Mouse (Mus musculus) kidney, postnatal 0 days (tissue): ENCODE data around the gene Map7d1. TPM values are rescaled to one million over a fixed set of nuclear protein-coding genes. Genes with fewer than 3 reads are reported as not detected.

ENCODE experiments used
- ATAC-seq: fragments of 200-750 bp; cut with Nextera tagmentation; replicated peaks from 2 replicates; pipeline ENCODE4 v1.8.0; 2017; ENCODE audit warnings: low read depth, moderate number of reproducible peaks, moderate TSS enrichment, moderate library complexity; ENCODE audit not compliant: low FRiP score
- DNase-seq: peaks from one replicate; pipeline ENCODE4 v3.0.0-alpha.2; 2016; ENCODE audit warnings: low spot score
- H3K27ac ChIP-seq: fragments of 300-500 bp; sonication (generic); 2 replicates; pipeline ENCODE4 v1.5.1; 2014; ENCODE audit warnings: mild to moderate bottlenecking
- H3K27me3 ChIP-seq: fragments of 300-500 bp; sonication (generic); 2 replicates; pipeline ENCODE4 v1.6.1; 2014; ENCODE audit warnings: low read length, mixed read lengths; ENCODE audit not compliant: insufficient read depth
- H3K36me3 ChIP-seq: fragments of 300-500 bp; sonication (generic); 2 replicates; pipeline ENCODE4 v1.6.1; 2014; ENCODE audit warnings: low read length, mixed read lengths; ENCODE audit not compliant: insufficient read depth
- H3K4me1 ChIP-seq: fragments of 300-500 bp; sonication (generic); replicated peaks from 2 replicates; pipeline ENCODE4 v1.6.1; 2014; ENCODE audit warnings: antibody characterized with exemption, low read length, mixed read lengths; ENCODE audit not compliant: insufficient read depth
- H3K4me2 ChIP-seq: fragments of 300-500 bp; sonication (generic); 2 replicates; pipeline ENCODE4 v1.6.1; 2014; ENCODE audit warnings: mild to moderate bottlenecking, low read length, moderate library complexity, mixed read lengths
- H3K4me3 ChIP-seq: fragments of 300-500 bp; sonication (generic); replicated peaks from 2 replicates; pipeline ENCODE4 v1.5.1; 2014; ENCODE audit warnings: low read depth, low read length
- H3K9ac ChIP-seq: fragments of 300-500 bp; sonication (generic); 2 replicates; pipeline ENCODE4 v1.6.1; 2014; ENCODE audit warnings: low read depth, low read length
- H3K9me3 ChIP-seq: fragments of 300-500 bp; sonication (generic); replicated peaks from 2 replicates; pipeline ENCODE4 v1.6.1; 2016; ENCODE audit warnings: low read length, inconsistent platforms, mixed read lengths
- CTCF ChIP-seq: IDR thresholded peaks from 2 replicates; pipeline ENCODE4 v1.5.1; 2016; ENCODE audit warnings: antibody characterized with exemption, low read depth, mild to moderate bottlenecking, moderate library complexity
- WGBS: fragments of 180-500 bp; shearing (Covaris S2); extraction: QIAGEN DNeasy Blood & Tissue Kit; methylation state at CpG from one replicate; pipeline ENCODE4 v1.1.7; 2014; 5-methylcytosine and 5-hydroxymethylcytosine counted together
- polyA plus RNA-seq: library from polyadenylated mRNA; unstranded; fragments of >200 nt; fragmentation: Nextera tagmentation; extraction: Ambion mirVana; gene quantifications from 2 replicates; pipeline ENCODE4 v1.2.1, GENCODE M21; 2015

Map7d1 gene
- polyA plus RNA-seq, 1 experiment from 2014 or later: 27.3 TPM

GRCm38 (mm10) chr4:126286492-126286891 is 30.3 kb upstream of the Map7d1 start, which contains the start of gene Col8a2:
Col8a2 (plus strand) TSS chr4:126286793.
- TF ChIP-seq CTCF: no peak
- H3K4me3 ChIP-seq: peak within 1 kb of the TSS; percentile 44
- 0 out of 2 replicates have a peak within 1 kb of the TSS, but pooled peaks have one; percentile 19 for H3K27ac ChIP-seq
- H3K36me3 ChIP-seq: no peaks in the 10 kb centered on the region
- DNase-seq: peak; percentile 44
- peaks cover 15% of the 10 kb centered on the region for H3K27me3 ChIP-seq
- no peaks in the 10 kb centered on the region for H3K9me3 ChIP-seq
- peaks cover 15% of the 10 kb centered on the region; the same call in 1 of the 2 replicates for H3K4me1 ChIP-seq
- H3K9ac ChIP-seq: peak within 1 kb of the TSS; percentile 47
- peak within 1 kb of the TSS; percentile 77 for H3K4me2 ChIP-seq
- 2% methylated on average over 19 of the region's 42 CpGs for WGBS
- ATAC-seq: peak; percentile 44; the same call in 1 of the 2 replicates

DNA sequence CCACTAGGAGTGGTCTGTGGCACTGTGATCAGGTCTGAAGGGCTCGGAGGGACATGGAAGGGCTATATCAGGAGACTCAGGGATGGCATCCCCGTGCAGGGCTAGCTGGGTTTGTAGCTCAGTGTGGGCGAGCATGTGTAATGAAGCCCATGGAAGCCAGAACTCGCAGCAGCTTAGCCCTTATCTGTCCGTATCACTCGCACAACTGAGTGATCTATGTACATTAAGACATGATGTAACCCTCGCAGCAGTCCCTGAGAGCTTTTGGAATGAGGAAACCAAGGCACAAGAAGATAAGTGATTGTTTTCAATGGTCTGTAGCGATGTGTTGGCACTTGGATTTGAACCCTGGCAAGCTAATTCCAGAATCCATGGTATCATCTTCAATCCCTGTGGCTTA is 27.4 kb upstream of the Map7d1 start:
- Histone ChIP-seq H3K4me3 (no peak overlapping the region), H3K27me3 (peaks cover 15% of the 10 kb centered on the region), H3K9ac (no peak overlapping the region), H3K4me1 (peaks cover 8% of the 10 kb centered on the region; the same call in 1 of the 2 replicates), H3K36me3 (no peaks in the 10 kb centered on the region), H3K4me2 (no peak overlapping the region), H3K9me3 (no peaks in the 10 kb centered on the region), H3K27ac (no peak overlapping the region)
- DNase-seq: no peak
- TF ChIP-seq CTCF: no peak
- ATAC-seq: no peak
- WGBS: 86% methylated on average over 8 of the region's 8 CpGs

GRCm38 (mm10) chr4:126281706-126282105 is 25.6 kb upstream of the Map7d1 start:
- ATAC-seq (no peak), DNase-seq (no peak)
- H3K4me3 ChIP-seq: no peak overlapping the region
- 68% methylated on average over 9 of the region's 9 CpGs for WGBS
- no peak overlapping the region for H3K4me2 ChIP-seq
- H3K9me3 ChIP-seq: no peaks in the 10 kb centered on the region
- H3K36me3 ChIP-seq: no peaks in the 10 kb centered on the region
- no peak overlapping the region for H3K27ac ChIP-seq
- peaks cover 6% of the 10 kb centered on the region; the same call in 1 of the 2 replicates for H3K4me1 ChIP-seq
- H3K27me3 ChIP-seq: peaks cover 8% of the 10 kb centered on the region
- no peak for TF ChIP-seq CTCF
- no peak overlapping the region for H3K9ac ChIP-seq

DNA sequence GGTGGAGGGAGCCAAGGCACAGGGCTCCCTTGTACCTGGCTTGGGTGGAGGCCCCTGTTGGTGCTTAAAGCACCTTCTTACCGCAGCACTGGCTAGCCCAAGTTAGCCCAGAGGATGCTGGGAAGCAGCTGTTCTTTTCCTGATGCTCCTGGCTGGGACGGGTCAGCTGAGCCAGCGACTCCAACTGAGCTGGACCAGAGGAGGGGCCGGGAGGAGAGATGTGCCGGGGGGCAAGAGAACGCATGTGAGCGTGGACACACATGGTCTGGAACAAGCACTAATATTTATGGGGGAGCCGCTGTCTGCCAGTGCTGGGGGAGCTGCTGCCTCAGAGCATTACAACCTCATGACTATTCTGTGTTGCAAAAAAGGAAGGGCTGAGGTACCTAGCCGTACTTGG is 22.8 kb upstream of the Map7d1 start:
- no peak overlapping the region for H3K27ac ChIP-seq
- 47% methylated on average over 9 of the region's 9 CpGs for WGBS

DNA sequence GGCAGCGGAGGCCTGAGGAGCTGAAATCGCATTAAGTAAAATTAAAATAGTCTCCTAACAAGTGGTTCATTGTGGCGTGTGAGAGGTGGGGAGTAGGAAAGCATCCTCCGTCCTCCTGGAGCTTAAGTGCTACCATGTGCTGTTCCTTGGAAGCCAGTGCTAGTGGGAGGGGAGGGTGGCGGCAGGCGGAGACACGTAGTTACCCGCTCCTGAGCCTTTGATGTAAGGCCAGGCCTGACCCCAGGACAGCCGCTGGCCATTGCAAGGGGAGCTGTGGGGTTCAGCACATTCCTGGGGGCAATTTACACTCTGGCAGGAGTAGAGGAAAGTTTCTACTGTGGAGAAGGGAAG is 22.4 kb upstream of the Map7d1 start:
- 36% methylated on average over 9 of the region's 9 CpGs for WGBS
- H3K9me3 ChIP-seq: no peaks in the 10 kb centered on the region
- ATAC-seq (no peak), DNase-seq (no peak)
- no peak overlapping the region for H3K4me3 ChIP-seq
- no peaks in the 10 kb centered on the region; the same call in 1 of the 2 replicates for H3K4me1 ChIP-seq
- H3K36me3 ChIP-seq: 0 out of 2 replicates have a peak, but pooled peaks cover 5% of the 10 kb centered on the region
- no peak for TF ChIP-seq CTCF
- H3K4me2 ChIP-seq: no peak overlapping the region
- H3K27me3 ChIP-seq: no peaks in the 10 kb centered on the region
- H3K9ac ChIP-seq: no peak overlapping the region
- H3K27ac ChIP-seq: no peak overlapping the region

More for the DNA sequence above, 22.8 kb upstream of the Map7d1 start:
- Histone ChIP-seq H3K36me3 (0 out of 2 replicates have a peak, but pooled peaks cover 2% of the 10 kb centered on the region), H3K4me2 (no peak overlapping the region), H3K27me3 (no peaks in the 10 kb centered on the region), H3K4me1 (no peaks in the 10 kb centered on the region; the same call in 1 of the 2 replicates), H3K9me3 (no peaks in the 10 kb centered on the region), H3K4me3 (no peak overlapping the region), H3K9ac (no peak overlapping the region)
- no peak for TF ChIP-seq CTCF
- ATAC-seq: no peak
- DNase-seq: no peak

- Histone ChIP-seq H3K4me3 (no peak overlapping the region), H3K27me3 (no peaks in the 10 kb centered on the region), H3K27ac (no peak overlapping the region), H3K9ac (no peak overlapping the region), H3K4me2 (peak overlapping the region; percentile 37), H3K9me3 (no peaks in the 10 kb centered on the region), H3K4me1 (no peaks in the 10 kb centered on the region; the same call in 1 of the 2 replicates), H3K36me3 (peaks cover 7% of the 10 kb centered on the region; the same call in 1 of the 2 replicates)
- TF ChIP-seq CTCF: peak; percentile 86
- peak; percentile 83 for DNase-seq
- ATAC-seq: peak; percentile 52
- WGBS: 8% methylated on average over 13 of the region's 13 CpGs
Measured at GRCm38 (mm10) chr4:126277906-126278564, 21.9 kb upstream of the Map7d1 start.
